Mouse (Mus musculus) G1E-ER4 (cell line): ENCODE data around the gene Ces3b. TPM values are rescaled to one million over a fixed set of nuclear protein-coding genes. Genes with fewer than 3 reads are reported as not detected.

Source experiments
- GATA1 ChIP-seq: IDR thresholded peaks from one replicate; pipeline ENCODE4 v1.8.0; 2012; ENCODE audit warnings: low read length, inconsistent platforms
- polyA plus RNA-seq: library from polyadenylated mRNA; stranded (reverse); fragments of >175 nt; gene quantifications from 2 replicates; pipeline ENCODE4 v1.2.3, GENCODE M21; 2012

The Ces3b gene
- polyA plus RNA-seq, 1 experiment, result not detected

GRCm38 (mm10) chr8:105138423-105138822 lies 54.9 kb downstream of the Ces3b start:
- TF ChIP-seq GATA1, result no peak

GRCm38 (mm10) chr8:105142395-105142794 lies 58.8 kb downstream of the Ces3b start:
- TF ChIP-seq GATA1, result no peak

Other genes with a start within 250 kb of the Ces3b start
- gene Ces2c, start 236.7 kb upstream of the Ces3b start, polyA plus RNA-seq, result not detected in 2 replicates
- gene Ces2e, start 157.5 kb upstream of the Ces3b start, polyA plus RNA-seq, result not detected in 2 replicates
- not detected in 2 replicates for gene Ces2f, start 136.4 kb upstream of the Ces3b start, polyA plus RNA-seq
- 3.7 and 6.9 TPM in 2 replicates for gene Ces2g, start 122.0 kb upstream of the Ces3b start, polyA plus RNA-seq
- not detected in 2 replicates for gene Ces2h, start 82.9 kb upstream of the Ces3b start, polyA plus RNA-seq
- not detected in 2 replicates for gene Ces3a, start 35.2 kb upstream of the Ces3b start, polyA plus RNA-seq
- gene Ces4a, start 48.0 kb downstream of the Ces3b start, polyA plus RNA-seq, result not detected in 2 replicates
- 23.6 and 33.1 TPM in 2 replicates for gene Cbfb, start 86.9 kb downstream of the Ces3b start, polyA plus RNA-seq
- gene D230025D16Rik, start 141.4 kb downstream of the Ces3b start, polyA plus RNA-seq, result 4.6 and 6.4 TPM in 2 replicates
- gene B3gnt9, start 171.4 kb downstream of the Ces3b start, polyA plus RNA-seq, result 13.1 and 16.3 TPM in 2 replicates
- 31.1 and 39.7 TPM in 2 replicates for gene Tradd, start 180.9 kb downstream of the Ces3b start, polyA plus RNA-seq
- 7.0 and 8.3 TPM in 2 replicates for gene Fbxl8, start 180.9 kb downstream of the Ces3b start, polyA plus RNA-seq
- gene Hsf4, start 186.0 kb downstream of the Ces3b start, polyA plus RNA-seq, result 0.55 and 0.76 TPM in 2 replicates
- 0.24 and 0.43 TPM in 2 replicates for gene Nol3, start 192.4 kb downstream of the Ces3b start, polyA plus RNA-seq
- gene 4931428F04Rik, start 206.1 kb downstream of the Ces3b start, polyA plus RNA-seq, result 1.6 and 1.8 TPM in 2 replicates
- 1.3 and 1.4 TPM in 2 replicates for gene Exoc3l, start 212.3 kb downstream of the Ces3b start, polyA plus RNA-seq
- 47.6 and 62.4 TPM in 2 replicates for gene E2f4, start 213.9 kb downstream of the Ces3b start, polyA plus RNA-seq
- gene Elmo3, start 221.8 kb downstream of the Ces3b start, polyA plus RNA-seq, result 0.87 and 0.95 TPM in 2 replicates
- gene Lrrc29, start 242.5 kb downstream of the Ces3b start, polyA plus RNA-seq, result 3.4 and 4.3 TPM in 2 replicates
- 18.3 and 26.8 TPM in 2 replicates for gene Tmem208, start 242.6 kb downstream of the Ces3b start, polyA plus RNA-seq